Mouse (Mus musculus): ENCODE measurements around the gene Cldn1. TPM values are rescaled to one million over a fixed set of nuclear protein-coding genes. Genes with fewer than 3 reads are reported as not detected.

Gene Cldn1
- 0.53 and 11.0 TPM in 2 replicates for polyA plus RNA-seq (2012; rRNA removed; ENCODE audit: low replicate concordance)

GRCm38 (mm10) chr16:26371325-26372053 lies at the start of gene Cldn1:
TSS of gene Cldn1 (minus strand) at chr16:26371841.

Other genes starting within 250 kb of the Cldn1 start
- 0.14 TPM in 1 of 2 replicates, not detected in the other for gene Cldn16, start 91.3 kb upstream of the Cldn1 start, polyA plus RNA-seq (2012; rRNA removed; ENCODE audit: low replicate concordance)
- gene Tmem207, start 154.9 kb upstream of the Cldn1 start, polyA plus RNA-seq (2012; rRNA removed; ENCODE audit: low replicate concordance): not detected in 2 replicates
- 1.3 and 3.1 TPM in 2 replicates for gene Il1rap, start 209.9 kb upstream of the Cldn1 start, polyA plus RNA-seq (2012; rRNA removed; ENCODE audit: low replicate concordance)

All from subcutaneous adipose tissue, adult 2 months (tissue).